Mouse (Mus musculus) kidney, embryonic 14.5 days (tissue): ENCODE measurements around the gene Samm50. TPM values are rescaled to one million over a fixed set of nuclear protein-coding genes. Genes with fewer than 3 reads are reported as not detected.
"Not testable (repeated sequence)": the region's sequence is repeated elsewhere in the genome, so short reads cannot be mapped to it uniquely, and the experiment has no call there.

Experiments used
- ATAC-seq: fragments of 200-750 bp; cut with Nextera tagmentation; 2 replicates; pipeline ENCODE4 v1.8.0; 2017; ENCODE audit warnings: moderate number of reproducible peaks, mild to moderate bottlenecking, moderate TSS enrichment, moderate library complexity; ENCODE audit not compliant: low FRiP score, low TSS enrichment
- H3K27ac ChIP-seq: fragments of 300-500 bp; sonication (generic); 2 replicates; pipeline ENCODE4 v1.5.1; 2014; ENCODE audit warnings: low read depth, mild to moderate bottlenecking, low read length, moderate library complexity, mixed read lengths
- H3K27me3 ChIP-seq: fragments of 300-500 bp; sonication (generic); 2 replicates; pipeline ENCODE4 v1.6.1; 2014; ENCODE audit warnings: mild to moderate bottlenecking, low read length; ENCODE audit not compliant: control insufficient read depth, insufficient read depth
- H3K36me3 ChIP-seq: fragments of 300-500 bp; sonication (generic); 2 replicates; pipeline ENCODE4 v1.6.1; 2014; ENCODE audit warnings: low read length, mixed read lengths; ENCODE audit not compliant: control insufficient read depth, insufficient read depth
- H3K4me1 ChIP-seq: fragments of 300-500 bp; sonication (generic); 2 replicates; pipeline ENCODE4 v1.6.1; 2014; ENCODE audit warnings: low read length, mixed read lengths; ENCODE audit not compliant: control insufficient read depth, insufficient read depth
- H3K4me2 ChIP-seq: fragments of 300-500 bp; sonication (generic); replicated peaks from 2 replicates; pipeline ENCODE4 v1.6.1; 2014; ENCODE audit warnings: low read depth, mild to moderate bottlenecking, low read length
- H3K4me3 ChIP-seq: fragments of 300-500 bp; sonication (generic); 2 replicates; pipeline ENCODE4 v1.5.1; 2014; ENCODE audit warnings: mild to moderate bottlenecking, low read length
- H3K9ac ChIP-seq: fragments of 300-500 bp; sonication (generic); 2 replicates; pipeline ENCODE4 v1.6.1; 2014; ENCODE audit warnings: low read depth, mild to moderate bottlenecking, low read length, moderate library complexity
- H3K9me3 ChIP-seq: fragments of 300-500 bp; sonication (generic); 2 replicates; pipeline ENCODE4 v1.6.1; 2016; ENCODE audit warnings: low read length; ENCODE audit not compliant: control insufficient read depth
- WGBS: fragments of 180-500 bp; shearing (Covaris S2); extraction: QIAGEN DNeasy Blood & Tissue Kit; methylation state at CpG from one replicate; pipeline ENCODE4 v1.1.7; 2014; 5-methylcytosine and 5-hydroxymethylcytosine counted together
- polyA plus RNA-seq: library from polyadenylated mRNA; unstranded; fragments of >200 nt; fragmentation: Nextera tagmentation; extraction: Ambion mirVana; gene quantifications from 2 replicates; pipeline ENCODE4 v1.2.1, GENCODE M21; 2014

The Samm50 gene
- 81.5 and 88.8 TPM in 2 replicates for polyA plus RNA-seq

DNA sequence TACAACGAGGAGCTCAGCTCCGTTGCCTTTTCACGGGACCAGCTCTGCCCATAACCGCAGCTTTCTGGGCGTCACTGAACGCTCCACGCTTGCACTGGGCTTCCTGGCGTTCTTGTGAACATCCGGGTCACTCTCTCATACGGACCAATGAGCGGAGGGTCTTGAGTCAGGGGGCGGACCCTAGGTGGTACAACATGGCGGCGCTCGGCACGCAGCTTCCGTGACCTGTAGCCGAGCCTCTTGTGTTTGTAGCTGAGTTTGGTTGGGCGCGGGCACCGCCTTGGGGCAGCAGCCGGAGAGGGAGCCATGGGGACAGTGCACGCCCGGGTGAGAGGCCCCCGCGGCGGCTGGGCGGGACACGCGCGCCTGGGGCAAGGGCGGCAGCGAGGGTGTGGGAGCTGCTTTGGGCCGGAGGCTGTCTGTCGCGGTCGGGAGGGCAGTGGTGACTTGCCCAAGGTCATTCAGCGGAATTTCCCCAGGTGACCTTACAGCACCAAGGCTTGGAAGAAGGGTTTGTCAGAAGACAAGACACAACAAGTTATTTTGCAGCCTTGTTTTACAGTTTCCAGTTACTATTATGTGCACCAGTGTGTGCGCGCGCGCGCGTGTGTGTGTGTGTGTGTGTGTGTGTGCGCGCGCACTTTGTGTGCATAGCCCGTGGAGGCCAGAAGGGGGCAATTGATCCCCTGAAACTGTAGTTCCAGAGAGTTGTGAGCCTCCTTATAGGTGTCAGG, at the start of gene Samm50:
TSS of gene Samm50 (plus strand) at position 184 of the 734 bp plus-strand sequence.
- Histone ChIP-seq H3K27ac (peak within 1 kb of the TSS; percentile 60; the same call in 1 of the 2 replicates), H3K9me3 (no peaks in the 10 kb centered on the region), H3K9ac (peak within 1 kb of the TSS; percentile 71), H3K36me3 (peaks cover 16% of the 10 kb centered on the region), H3K27me3 (no peaks in the 10 kb centered on the region), H3K4me1 (0 out of 2 replicates have a peak, but pooled peaks cover 3% of the 10 kb centered on the region), H3K4me2 (peak within 1 kb of the TSS; percentile 56), H3K4me3 (peak within 1 kb of the TSS; percentile 77)
- 6% methylated on average over 48 of the region's 48 CpGs for WGBS
- ATAC-seq: peak; percentile 99

DNA sequence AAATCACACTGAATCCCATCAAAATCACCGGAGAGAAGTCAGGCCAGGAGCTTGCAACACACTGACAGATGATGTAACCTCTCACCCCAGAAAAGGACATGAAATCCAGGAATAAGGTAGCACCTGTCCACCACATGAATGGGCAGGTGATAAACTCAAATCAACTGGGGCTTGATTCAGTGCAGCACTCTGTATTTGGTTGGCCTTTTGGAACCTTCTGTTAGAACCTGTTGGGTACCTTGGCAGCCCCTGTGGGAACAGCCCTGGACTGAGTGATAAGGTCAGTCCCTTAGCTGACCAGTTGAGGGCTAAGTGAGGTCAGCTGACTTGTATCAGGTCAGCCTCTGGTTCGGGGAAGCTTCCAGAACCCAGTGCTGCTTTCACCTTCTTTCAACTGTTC, 35.9 kb upstream of the Samm50 start:
- Histone ChIP-seq H3K4me1 (no peaks in the 10 kb centered on the region), H3K4me3 (no peak overlapping the region), H3K27me3 (no peaks in the 10 kb centered on the region), H3K4me2 (no peak overlapping the region), H3K36me3 (no peaks in the 10 kb centered on the region), H3K9me3 (no peaks in the 10 kb centered on the region), H3K9ac (no peak overlapping the region), H3K27ac (no peak overlapping the region)
- 75% methylated on average over 2 of the region's 2 CpGs for WGBS
- ATAC-seq: no peak

DNA sequence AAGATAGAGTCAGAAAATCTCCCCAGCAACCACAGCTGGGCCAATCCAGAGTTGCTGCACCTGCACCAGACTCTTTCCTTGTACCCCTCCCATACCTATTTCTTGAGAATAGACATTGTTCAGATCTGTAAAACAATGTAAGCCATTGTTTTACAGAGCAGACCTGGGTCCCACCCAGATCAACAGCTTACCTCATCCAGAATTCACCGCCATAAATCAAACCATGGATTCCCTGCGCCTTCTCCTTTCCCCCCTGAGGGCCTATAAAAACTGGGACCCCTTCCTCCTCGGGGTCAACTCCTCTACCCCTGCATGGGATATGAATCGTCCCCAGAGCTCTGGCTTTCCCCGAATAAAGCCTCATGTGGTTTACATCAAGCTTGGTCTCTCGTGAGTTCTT, 34.5 kb upstream of the Samm50 start:
- H3K4me3 ChIP-seq, H3K4me2 ChIP-seq, H3K36me3 ChIP-seq, H3K9me3 ChIP-seq, ATAC-seq, H3K9ac ChIP-seq, H3K4me1 ChIP-seq, H3K27me3 ChIP-seq, H3K27ac ChIP-seq: not testable (repeated sequence)
- 78% methylated on average over 6 of the region's 6 CpGs for WGBS

DNA sequence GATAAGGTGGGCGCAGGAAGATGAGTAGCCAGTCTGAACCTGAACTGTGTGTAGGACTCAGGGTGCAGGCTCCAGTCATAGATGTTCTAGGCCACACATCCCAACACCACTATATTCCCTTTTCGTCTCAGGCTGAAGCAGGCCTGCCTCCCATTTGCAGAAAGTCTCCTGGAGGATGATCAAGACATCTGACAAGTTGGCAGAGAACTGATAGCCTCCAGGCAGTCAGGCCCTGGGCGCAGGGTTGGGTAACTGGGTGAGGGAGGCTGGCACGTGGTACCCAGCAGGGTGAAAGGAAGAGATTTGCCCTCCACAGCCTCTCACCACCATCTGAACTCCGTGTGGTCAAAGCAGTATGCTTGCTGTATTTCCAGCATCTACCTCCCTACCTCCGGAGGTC, 30.2 kb upstream of the Samm50 start:
- WGBS: 85% methylated on average over 6 of the region's 6 CpGs
- H3K4me3 ChIP-seq: no peak overlapping the region
- no peak overlapping the region for H3K27ac ChIP-seq
- no peaks in the 10 kb centered on the region for H3K36me3 ChIP-seq
- no peaks in the 10 kb centered on the region for H3K4me1 ChIP-seq
- H3K4me2 ChIP-seq: no peak overlapping the region
- no peak for ATAC-seq
- H3K9me3 ChIP-seq: no peaks in the 10 kb centered on the region
- H3K27me3 ChIP-seq: no peaks in the 10 kb centered on the region
- no peak overlapping the region for H3K9ac ChIP-seq

DNA sequence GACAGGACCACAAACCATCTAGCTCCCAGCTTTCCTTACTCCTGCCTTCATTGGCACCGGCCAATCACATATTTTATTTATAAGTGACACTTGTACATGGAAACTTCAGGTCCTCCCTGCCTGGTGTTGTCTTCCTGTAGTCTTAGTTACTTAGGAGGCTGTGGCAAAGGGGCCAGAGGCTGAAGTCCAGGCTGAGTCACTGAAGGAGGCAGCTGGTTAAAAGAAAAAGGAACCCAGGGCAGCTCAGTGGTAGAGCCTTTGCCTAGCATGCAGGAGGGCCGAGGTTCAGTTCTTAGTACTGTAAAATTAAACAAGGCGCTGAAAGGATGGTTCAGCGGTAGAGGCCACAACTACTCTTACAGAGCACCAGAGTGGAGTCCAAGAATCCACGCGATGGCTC, 25.2 kb upstream of the Samm50 start:
- H3K4me1 ChIP-seq: peaks cover 13% of the 10 kb centered on the region
- 70% methylated on average over 6 of the region's 6 CpGs for WGBS
- H3K9ac ChIP-seq: no peak overlapping the region
- peaks cover 10% of the 10 kb centered on the region for H3K27me3 ChIP-seq
- no peak overlapping the region for H3K4me3 ChIP-seq
- no peak overlapping the region for H3K27ac ChIP-seq
- no peak for ATAC-seq
- H3K4me2 ChIP-seq: no peak overlapping the region
- no peaks in the 10 kb centered on the region for H3K36me3 ChIP-seq
- no peaks in the 10 kb centered on the region for H3K9me3 ChIP-seq

DNA sequence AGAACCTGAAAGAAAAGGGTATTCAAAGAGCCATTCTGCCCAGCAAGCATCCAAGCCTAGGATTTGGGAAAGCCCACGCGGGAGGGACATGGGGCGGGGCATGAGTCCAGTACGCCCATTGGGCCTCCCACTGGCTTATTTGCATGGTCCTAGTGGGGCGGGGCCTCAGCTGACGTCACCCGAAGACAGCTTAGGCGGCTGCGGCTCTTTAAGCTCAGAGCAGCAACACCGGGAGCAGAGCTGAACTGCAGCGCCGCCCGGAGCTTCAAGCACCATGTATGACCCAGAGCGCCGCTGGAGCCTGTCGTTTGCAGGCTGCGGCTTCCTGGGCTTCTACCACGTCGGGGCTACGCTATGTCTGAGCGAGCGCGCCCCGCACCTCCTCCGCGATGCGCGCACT, 24.4 kb upstream of the Samm50 start, which contains the start of gene Pnpla3:
TSS of gene Pnpla3 (plus strand) at position 238 of the 400 bp plus-strand sequence.
- 1% methylated on average over 28 of the region's 28 CpGs for WGBS
- H3K9ac ChIP-seq: peak within 1 kb of the TSS; percentile 51; the same call in 1 of the 2 replicates
- H3K27ac ChIP-seq: no peak within 1 kb of the TSS
- H3K4me3 ChIP-seq: peak within 1 kb of the TSS; percentile 49
- peaks cover 13% of the 10 kb centered on the region for H3K4me1 ChIP-seq
- peak within 1 kb of the TSS; percentile 98 for H3K4me2 ChIP-seq
- peak; percentile 99 for ATAC-seq
- no peaks in the 10 kb centered on the region for H3K36me3 ChIP-seq
- H3K27me3 ChIP-seq: peaks cover 10% of the 10 kb centered on the region
- no peaks in the 10 kb centered on the region for H3K9me3 ChIP-seq

DNA sequence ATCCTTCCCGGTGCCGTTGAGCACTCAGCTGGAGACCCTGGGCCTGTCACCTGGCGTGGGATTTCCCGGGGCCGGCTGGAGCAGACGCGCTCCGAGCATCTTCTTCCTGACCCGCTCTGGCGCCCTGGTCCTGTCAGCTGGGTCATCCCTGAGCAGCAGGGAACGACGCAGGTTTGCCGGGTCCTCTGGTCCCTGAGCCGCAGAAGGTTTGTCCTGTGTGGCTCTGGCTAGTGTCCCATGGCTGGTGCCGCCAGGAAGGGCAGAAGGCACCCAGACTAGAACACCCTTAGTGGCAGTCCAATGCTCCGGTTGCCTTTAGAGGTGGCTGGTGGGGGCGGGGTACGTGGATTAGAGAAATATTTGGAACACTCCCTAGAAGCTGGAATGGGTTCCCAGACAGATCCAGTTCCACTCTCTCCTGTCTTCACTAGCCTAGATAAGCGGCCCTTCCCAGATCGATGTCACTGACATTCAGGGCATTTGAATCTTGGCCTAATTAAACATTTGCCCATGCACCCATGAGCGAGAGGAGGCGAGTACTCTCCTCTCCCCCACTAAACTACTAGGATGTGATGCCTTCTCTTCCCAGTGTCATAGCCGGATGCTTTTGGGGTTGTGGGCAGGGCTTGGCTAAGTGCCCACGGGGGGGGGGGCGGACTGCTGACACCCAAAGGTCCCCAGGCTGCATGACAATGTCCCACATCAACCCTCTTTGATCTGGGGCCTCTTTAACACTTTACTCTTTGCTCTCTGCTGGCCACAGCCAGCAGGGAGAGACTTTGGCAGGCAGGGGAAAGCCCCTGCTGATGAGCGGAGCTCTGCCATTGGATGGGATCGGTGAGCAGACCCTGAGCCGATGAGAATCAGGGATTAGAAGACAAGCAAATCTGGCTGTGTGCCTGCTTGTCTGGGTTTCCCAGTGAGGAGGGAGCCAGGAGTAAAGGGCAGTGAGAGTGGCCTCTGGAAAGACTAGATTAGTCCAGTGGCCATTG, 23.6 kb upstream of the Samm50 start:
- H3K36me3 ChIP-seq: no peaks in the 10 kb centered on the region
- no peak overlapping the region for H3K27ac ChIP-seq
- H3K9me3 ChIP-seq: no peaks in the 10 kb centered on the region
- ATAC-seq: 0 out of 2 replicates have a peak, but pooled peaks have one; percentile 33
- H3K27me3 ChIP-seq: peaks cover 10% of the 10 kb centered on the region
- peaks cover 13% of the 10 kb centered on the region for H3K4me1 ChIP-seq
- H3K4me3 ChIP-seq: peak overlapping the region; percentile 49
- WGBS: under 1% methylated on average over 28 of the region's 28 CpGs
- H3K9ac ChIP-seq: peak overlapping the region; percentile 51; the same call in 1 of the 2 replicates
- peak overlapping the region; percentile 98 for H3K4me2 ChIP-seq

DNA sequence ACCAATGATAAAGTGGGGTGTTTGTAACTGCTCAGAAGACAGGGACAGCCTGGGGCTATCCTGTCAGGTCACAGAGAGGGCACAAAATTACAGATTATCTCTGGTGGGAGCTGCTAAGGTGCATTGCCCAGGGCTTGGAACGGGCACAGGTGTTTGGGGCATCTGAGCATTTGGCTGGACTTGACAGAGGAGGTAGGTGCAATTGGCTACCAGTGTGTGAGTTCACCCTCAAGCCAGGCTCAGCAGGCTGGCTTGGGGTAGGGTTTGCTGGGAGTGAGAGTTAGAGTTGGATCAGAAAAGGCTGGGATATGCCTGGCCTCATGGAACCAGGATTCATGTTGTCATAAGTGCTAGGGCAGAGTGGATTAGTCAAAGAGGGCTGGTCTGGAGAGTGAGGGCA, 22.5 kb upstream of the Samm50 start:
- no peaks in the 10 kb centered on the region for H3K9me3 ChIP-seq
- no peak for ATAC-seq
- no peaks in the 10 kb centered on the region for H3K36me3 ChIP-seq
- H3K27ac ChIP-seq: no peak overlapping the region
- peaks cover 13% of the 10 kb centered on the region for H3K4me1 ChIP-seq
- no peak overlapping the region for H3K9ac ChIP-seq
- WGBS: 57% methylated on average over 1 of the region's 1 CpGs
- H3K4me3 ChIP-seq: no peak overlapping the region
- H3K27me3 ChIP-seq: peaks cover 10% of the 10 kb centered on the region
- H3K4me2 ChIP-seq: no peak overlapping the region
